Mouse (Mus musculus) intestine, postnatal 0 days (tissue): ENCODE results near the gene Fam32a. TPM values are rescaled to one million over a fixed set of nuclear protein-coding genes. Genes with fewer than 3 reads are reported as not detected.

Source experiments
- ATAC-seq: fragments of 200-750 bp; cut with Nextera tagmentation; 2 replicates; pipeline ENCODE4 v1.8.0; 2017; ENCODE audit warnings: mild to moderate bottlenecking, moderate TSS enrichment, moderate library complexity
- H3K27ac ChIP-seq: fragments of 300-500 bp; sonication (generic); 2 replicates; pipeline ENCODE4 v1.5.1; 2014; ENCODE audit warnings: mild to moderate bottlenecking, low read depth, low read length, moderate library complexity
- H3K27me3 ChIP-seq: fragments of 300-500 bp; sonication (generic); replicated peaks from 2 replicates; pipeline ENCODE4 v1.6.1; 2014; ENCODE audit warnings: low read length, mixed read lengths; ENCODE audit not compliant: control insufficient read depth, insufficient read depth
- H3K36me3 ChIP-seq: fragments of 300-500 bp; sonication (generic); 2 replicates; pipeline ENCODE4 v1.6.1; 2014; ENCODE audit warnings: mild to moderate bottlenecking, moderate library complexity; ENCODE audit not compliant: control insufficient read depth, insufficient read depth
- H3K4me1 ChIP-seq: fragments of 300-500 bp; sonication (generic); replicated peaks from 2 replicates; pipeline ENCODE4 v1.6.1; 2014; ENCODE audit warnings: antibody characterized with exemption, low read length, mixed read lengths; ENCODE audit not compliant: control insufficient read depth, insufficient read depth
- H3K4me2 ChIP-seq: fragments of 300-500 bp; sonication (generic); replicated peaks from 2 replicates; pipeline ENCODE4 v1.6.1; 2014; ENCODE audit warnings: low read depth, mild to moderate bottlenecking, moderate library complexity
- H3K4me3 ChIP-seq: fragments of 300-500 bp; sonication (generic); 2 replicates; pipeline ENCODE4 v1.5.1; 2014; ENCODE audit warnings: low read depth, low read length
- H3K9ac ChIP-seq: fragments of 300-500 bp; sonication (generic); 2 replicates; pipeline ENCODE4 v1.6.1; 2014; ENCODE audit warnings: mild to moderate bottlenecking, low read depth, low read length
- H3K9me3 ChIP-seq: fragments of 300-500 bp; sonication (generic); 2 replicates; pipeline ENCODE4 v1.6.1; 2016; ENCODE audit warnings: mixed run types; ENCODE audit not compliant: control insufficient read depth
- CTCF ChIP-seq: sonication (generic); IDR thresholded peaks from 2 replicates; pipeline ENCODE4 v1.5.1; 2016; ENCODE audit warnings: low read depth, mild to moderate bottlenecking, control low read depth, antibody characterized with exemption, moderate library complexity
- WGBS: fragments of 180-500 bp; shearing (Covaris S2); extraction: QIAGEN DNeasy Blood & Tissue Kit; methylation state at CpG from one replicate; pipeline ENCODE4 v1.1.7; 2014; 5-methylcytosine and 5-hydroxymethylcytosine counted together
- polyA plus RNA-seq: library from polyadenylated mRNA; unstranded; fragments of >200 nt; fragmentation: Nextera tagmentation; extraction: Ambion mirVana; gene quantifications from 2 replicates; pipeline ENCODE4 v1.2.1, GENCODE M21; 2015

Fam32a gene
- polyA plus RNA-seq, 1 experiment from 2014 or later, result 54.3 TPM

GRCm38 (mm10) chr8:72273807-72274206 is 54.3 kb downstream of the Fam32a start:
- TF ChIP-seq CTCF, result no peak
- Histone ChIP-seq H3K36me3 (no peaks in the 10 kb centered on the region), H3K4me1 (no peaks in the 10 kb centered on the region), H3K27ac (no peak overlapping the region), H3K4me2 (no peak overlapping the region), H3K9me3 (no peaks in the 10 kb centered on the region), H3K9ac (no peak overlapping the region), H3K4me3 (no peak overlapping the region), H3K27me3 (no peaks in the 10 kb centered on the region)
- 68% methylated on average over 5 of the region's 5 CpGs for WGBS
- no peak for ATAC-seq

Other genes starting within 250 kb of the Fam32a start
- gene Cyp4f18, start 210.1 kb upstream of the Fam32a start, polyA plus RNA-seq, result 2.7 and 4.2 TPM in 2 replicates
- gene Olfr372, start 178.5 kb upstream of the Fam32a start, polyA plus RNA-seq, result not detected in 2 replicates
- 0.08 and 0.14 TPM in 2 replicates for gene Olfr373, start 136.6 kb upstream of the Fam32a start, polyA plus RNA-seq
- gene Olfr374, start 112.7 kb upstream of the Fam32a start, polyA plus RNA-seq, result not detected in 2 replicates
- 277 and 300 TPM in 2 replicates for gene Tpm4, start 84.8 kb upstream of the Fam32a start, polyA plus RNA-seq
- 165 and 177 TPM in 2 replicates for gene Rab8a, start 58.5 kb upstream of the Fam32a start, polyA plus RNA-seq
- gene Hsh2d, start 30.1 kb upstream of the Fam32a start, polyA plus RNA-seq, result 3.6 and 4.0 TPM in 2 replicates
- 0.16 and 0.27 TPM in 2 replicates for gene Cib3, start 6.9 kb upstream of the Fam32a start, polyA plus RNA-seq
- gene Gm11034, start 6.1 kb upstream of the Fam32a start, polyA plus RNA-seq, result not detected in 2 replicates
- 54.0 and 56.9 TPM in 2 replicates for gene Ap1m1, start 20.3 kb downstream of the Fam32a start, polyA plus RNA-seq
- 6.8 and 7.8 TPM in 2 replicates for gene Gm10282, start 85.5 kb downstream of the Fam32a start, polyA plus RNA-seq
- 8.9 and 11.1 TPM in 2 replicates for gene Klf2, start 99.3 kb downstream of the Fam32a start, polyA plus RNA-seq
- 16.3 and 17.3 TPM in 2 replicates for gene Eps15l1, start 201.7 kb downstream of the Fam32a start, polyA plus RNA-seq
- gene Calr3, start 224.1 kb downstream of the Fam32a start, polyA plus RNA-seq, result 0.46 and 0.55 TPM in 2 replicates
- gene 1700030K09Rik, start 224.2 kb downstream of the Fam32a start, polyA plus RNA-seq, result 3.6 and 3.8 TPM in 2 replicates